Mouse (Mus musculus) MEL (cell line): ENCODE results near the gene Cntn5. TPM values are rescaled to one million over a fixed set of nuclear protein-coding genes. Genes with fewer than 3 reads are reported as not detected.

Experiments used
- DNase-seq: peaks from one replicate; pipeline ENCODE4 v3.0.0; 2011; ENCODE audit warnings: low read depth, low spot score
- H3K27ac ChIP-seq: 2 replicates; pipeline ENCODE4 v1.5.1; 2012; ENCODE audit warnings: low read depth, mild to moderate bottlenecking, control low read depth, low read length, moderate library complexity; ENCODE audit not compliant: control insufficient read depth
- H3K27me3 ChIP-seq, 2 experiments: fragments of 150-350 bp in 1 of 2; sonication (generic) in 1 of 2; 2 replicates each; pipeline ENCODE4 v1.6.1; 2012; ENCODE audit warnings: low read length in 2 of 2, mild to moderate bottlenecking in 2 of 2, improper control_type of control experiment in 1 of 2, moderate library complexity in 1 of 2; ENCODE audit not compliant: insufficient read depth in 2 of 2, control insufficient read depth in 1 of 2
- H3K36me3 ChIP-seq, 2 experiments: 2 replicates each; pipeline ENCODE4 v1.6.1; 2012 to 2014; ENCODE audit warnings: low read length in 2 of 2, improper control_type of control experiment in 1 of 2, inconsistent platforms in 1 of 2, mild to moderate bottlenecking in 1 of 2; ENCODE audit not compliant: insufficient read depth in 2 of 2, control insufficient read depth in 1 of 2
- H3K4me1 ChIP-seq, 2 experiments: fragments of 150-350 bp in 1 of 2; sonication (generic) in 1 of 2; 2 replicates each; pipeline ENCODE4 v1.6.1; 2012; ENCODE audit warnings: low read length in 2 of 2, improper control_type of control experiment in 1 of 2, mild to moderate bottlenecking in 1 of 2; ENCODE audit not compliant: insufficient read depth in 2 of 2, control insufficient read depth in 1 of 2
- H3K4me3 ChIP-seq, 2 experiments: fragments of 150-350 bp in 1 of 2; sonication (generic) in 1 of 2; 2 replicates each; pipeline ENCODE4 v1.5.1; 2012; ENCODE audit warnings: low read depth in 2 of 2, low read length in 2 of 2, mild to moderate bottlenecking in 2 of 2, moderate library complexity in 2 of 2, control low read depth in 1 of 2, improper control_type of control experiment in 1 of 2; ENCODE audit not compliant: control insufficient read depth in 1 of 2, insufficient read depth in 1 of 2
- H3K79me2 ChIP-seq: 2 replicates; pipeline ENCODE4 v1.6.1; 2012; ENCODE audit warnings: mild to moderate bottlenecking, low read length, moderate library complexity; ENCODE audit not compliant: control insufficient read depth, poor library complexity, insufficient read depth
- H3K9ac ChIP-seq: 2 replicates; pipeline ENCODE4 v1.6.1; 2012; ENCODE audit warnings: low read depth, mild to moderate bottlenecking, control low read depth, low read length, moderate library complexity; ENCODE audit not compliant: control insufficient read depth, poor library complexity, severe bottlenecking
- H3K9me3 ChIP-seq: fragments of 150-350 bp; sonication (generic); replicated peaks from 2 replicates; pipeline ENCODE4 v1.6.1; 2012; ENCODE audit warnings: mild to moderate bottlenecking, low read length, improper control_type of control experiment, moderate library complexity; ENCODE audit not compliant: insufficient read depth
- CHD1 ChIP-seq: IDR thresholded peaks from 2 replicates; pipeline ENCODE4 v1.6.1; 2012; ENCODE audit warnings: low read depth, mild to moderate bottlenecking, inconsistent platforms, low read length, improper control_type of control experiment
- E2F4 ChIP-seq: IDR thresholded peaks from 2 replicates; pipeline ENCODE4 v1.6.1; 2011; ENCODE audit warnings: low read depth, low read length, improper control_type of control experiment, borderline replicate concordance
- GABPA ChIP-seq: IDR thresholded peaks from 2 replicates; pipeline ENCODE4 v1.6.1; 2012; ENCODE audit warnings: low read depth, mild to moderate bottlenecking, inconsistent platforms, low read length, improper control_type of control experiment, moderate library complexity
- KAT2A ChIP-seq: conservative IDR thresholded peaks from 2 replicates; pipeline ENCODE4 v1.6.1; 2012; ENCODE audit warnings: low read depth, low read length, improper control_type of control experiment, inconsistent platforms
- MAZ ChIP-seq: IDR thresholded peaks from 2 replicates; pipeline ENCODE4 v1.6.1; 2012; ENCODE audit warnings: low read depth, mild to moderate bottlenecking, inconsistent platforms, low read length, improper control_type of control experiment
- MXI1 ChIP-seq: IDR thresholded peaks from 2 replicates; pipeline ENCODE4 v1.6.1; 2011; ENCODE audit warnings: mild to moderate bottlenecking, low read depth, low read length, improper control_type of control experiment
- MYB ChIP-seq: IDR thresholded peaks from 2 replicates; pipeline ENCODE4 v1.6.1; 2011; ENCODE audit warnings: mild to moderate bottlenecking, low read depth, low read length, improper control_type of control experiment
- NELFE ChIP-seq: IDR thresholded peaks from 2 replicates; pipeline ENCODE4 v1.6.1; 2011; ENCODE audit warnings: low read depth, low read length, improper control_type of control experiment
- POLR2AphosphoS2 ChIP-seq: IDR thresholded peaks from 2 replicates; pipeline ENCODE4 v1.6.1; 2011; ENCODE audit warnings: low read length, improper control_type of control experiment
- RCOR1 ChIP-seq: IDR thresholded peaks from 2 replicates; pipeline ENCODE4 v1.6.1; 2012; ENCODE audit warnings: low read depth, mild to moderate bottlenecking, inconsistent platforms, low read length, improper control_type of control experiment
- TAL1 ChIP-seq: IDR thresholded peaks from 2 replicates; pipeline ENCODE4 v1.6.1; 2012; ENCODE audit warnings: mild to moderate bottlenecking, inconsistent platforms, low read length, moderate library complexity, mixed read lengths
- TBP ChIP-seq: IDR thresholded peaks from 2 replicates; pipeline ENCODE4 v1.8.0; 2011; ENCODE audit warnings: low read depth, low read length, improper control_type of control experiment
- ZKSCAN1 ChIP-seq: IDR thresholded peaks from 2 replicates; pipeline ENCODE4 v1.6.1; 2012; ENCODE audit warnings: low read depth, mild to moderate bottlenecking, inconsistent platforms, low read length, improper control_type of control experiment, moderate library complexity
- polyA plus RNA-seq, 2 experiments: library from polyadenylated mRNA; stranded (reverse) in 1 of 2; unstranded in 1 of 2; fragments of >175 nt in 1 of 2; fragments of >200 nt in 1 of 2; gene quantifications; 2 replicates each; pipeline versions ENCODE4 v1.2.1 to v1.2.4; 2012; ENCODE audit warnings: low replicate concordance in 2 of 2, low read depth in 1 of 2; ENCODE audit not compliant: insufficient read length in 2 of 2, insufficient read depth in 1 of 2, missing spikeins in 1 of 2
- total RNA-seq: library from RNA; depleted of rRNA; stranded (reverse); fragments of 300-350 nt; gene quantifications from 2 replicates; pipeline ENCODE4 v1.2.3, GENCODE M21; 2012

The Cntn5 gene
- total and polyA plus RNA-seq, 3 experiments: not detected

GRCm38 (mm10) chr9:9886210-9886609 is 1018.4 kb downstream of the Cntn5 start:
- no peak for DNase-seq
- H3K27ac ChIP-seq: no peak overlapping the region
- no peak overlapping the region for H3K9ac ChIP-seq
- no peaks in the 10 kb centered on the region for H3K79me2 ChIP-seq
- no peak overlapping the region for H3K4me3 ChIP-seq
- no peaks in the 10 kb centered on the region for H3K27me3 ChIP-seq
- H3K4me1 ChIP-seq: no peaks in the 10 kb centered on the region
- no peak for TF ChIP-seq RCOR1
- no peak for TF ChIP-seq GABPA
- TF ChIP-seq TBP: no peak
- H3K36me3 ChIP-seq: no peaks in the 10 kb centered on the region
- no peaks in the 10 kb centered on the region; the same call in 1 of the 2 replicates for H3K9me3 ChIP-seq

- H3K36me3 ChIP-seq: no peaks in the 10 kb centered on the region
- TF ChIP-seq KAT2A: no peak
- TF ChIP-seq ZKSCAN1: no peak
- no peak for TF ChIP-seq E2F4
- no peak for TF ChIP-seq CHD1
- TF ChIP-seq MXI1: no peak
- TF ChIP-seq NELFE: no peak
- no peak for TF ChIP-seq TAL1
- TF ChIP-seq MAZ: no peak
- TF ChIP-seq MYB: no peak
- TF ChIP-seq RCOR1: no peak
- TF ChIP-seq POLR2AphosphoS2: no peak
- no peaks in the 10 kb centered on the region; the same call in 1 of the 2 replicates for H3K9me3 ChIP-seq
- no peak overlapping the region for H3K4me3 ChIP-seq
- H3K4me1 ChIP-seq: no peaks in the 10 kb centered on the region
- H3K79me2 ChIP-seq: no peaks in the 10 kb centered on the region
- DNase-seq: no peak
- no peaks in the 10 kb centered on the region for H3K27me3 ChIP-seq
- no peak overlapping the region for H3K9ac ChIP-seq
- no peak overlapping the region for H3K27ac ChIP-seq
Observed at GRCm38 (mm10) chr9:9882779-9883383, 1021.7 kb downstream of the Cntn5 start.
